Mouse (Mus musculus) lung, postnatal 25 days (tissue): ENCODE measurements around the gene Ctnnd2.
A peak's percentile ranks its signal among the peaks of the same experiment; 100 is the strongest.

Source experiments
- DNase-seq: peaks from one replicate; pipeline ENCODE4 v3.0.0; 2022; ENCODE audit warnings: low spot score

Gene Ctnnd2

DNA sequence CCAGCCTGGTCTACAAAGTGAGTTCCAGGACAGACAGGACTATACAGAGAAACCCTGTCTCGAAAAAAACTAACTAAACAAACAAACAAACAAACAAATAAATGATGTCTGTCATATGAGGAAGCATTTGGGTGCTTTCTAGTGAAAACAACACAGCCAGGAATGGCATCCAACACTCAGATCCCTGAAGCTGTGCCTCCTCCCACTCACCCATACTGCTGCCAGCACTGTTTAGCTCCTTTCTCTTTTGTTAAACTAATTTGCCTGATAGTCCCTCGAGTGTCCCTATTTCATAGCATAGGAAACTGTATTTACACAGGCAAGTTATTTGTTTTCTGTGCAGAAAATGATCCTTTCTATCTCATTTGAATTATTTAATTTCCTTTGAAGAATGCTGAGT is 546.8 kb downstream of the Ctnnd2 start:
- DNase-seq, result no peak

DNA sequence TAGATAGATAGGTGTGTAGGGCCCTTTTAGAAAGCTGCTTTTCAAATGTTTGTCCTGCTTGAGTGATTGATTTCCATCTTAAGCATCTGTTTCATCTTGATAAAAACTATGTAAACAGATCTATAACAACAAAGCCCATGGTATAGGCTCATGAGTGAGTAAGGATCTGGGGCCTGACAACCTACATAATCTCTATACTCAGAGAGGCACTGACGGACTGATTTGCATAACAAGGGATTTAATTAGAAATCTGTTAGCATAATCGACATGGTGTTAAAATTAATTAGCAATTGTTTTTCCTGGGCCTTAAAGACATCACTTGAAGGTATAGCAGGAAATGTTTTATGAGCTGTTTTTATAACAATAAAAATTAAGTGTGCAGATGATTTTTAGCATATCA is 548.7 kb downstream of the Ctnnd2 start:
- DNase-seq, result no peak

DNA sequence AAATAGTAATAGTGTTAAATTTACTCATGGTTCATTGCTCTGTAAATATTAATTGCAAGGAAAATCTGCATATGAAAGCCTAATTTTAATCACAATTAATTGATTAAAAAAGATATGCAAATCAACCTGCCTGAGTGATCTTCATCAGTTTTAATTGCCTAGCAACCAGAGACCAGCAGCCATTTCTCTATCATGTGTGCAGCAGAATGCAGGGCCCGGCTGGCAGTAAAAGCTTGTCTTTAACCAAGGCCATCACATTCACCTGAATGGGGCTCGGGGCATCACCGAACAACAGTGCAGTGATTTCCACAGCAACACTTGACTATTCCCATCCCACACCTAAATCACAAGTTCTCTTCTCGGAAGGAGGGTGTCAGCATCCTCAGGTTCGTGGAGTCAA is 553.7 kb downstream of the Ctnnd2 start:
- no peak for DNase-seq

DNA sequence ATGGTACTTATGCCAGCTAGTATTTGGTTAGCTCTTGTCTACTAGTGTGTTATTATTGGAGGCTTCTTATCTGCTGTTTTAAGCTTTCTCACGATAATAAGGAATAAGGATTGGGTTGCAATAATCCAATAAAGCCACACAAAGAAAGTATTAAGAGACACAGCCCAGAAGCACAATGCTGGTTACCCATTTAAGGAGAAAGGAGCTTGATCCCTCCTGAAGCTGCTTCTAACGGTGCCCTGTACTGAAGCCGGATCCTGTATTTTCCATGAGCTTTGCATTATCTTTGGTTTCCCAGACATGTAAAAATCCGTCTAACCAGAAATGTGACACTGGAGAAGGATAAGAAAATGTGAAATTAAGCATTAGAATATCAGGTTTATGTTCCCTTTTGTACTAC is 565.8 kb downstream of the Ctnnd2 start:
- DNase-seq, result no peak

DNA sequence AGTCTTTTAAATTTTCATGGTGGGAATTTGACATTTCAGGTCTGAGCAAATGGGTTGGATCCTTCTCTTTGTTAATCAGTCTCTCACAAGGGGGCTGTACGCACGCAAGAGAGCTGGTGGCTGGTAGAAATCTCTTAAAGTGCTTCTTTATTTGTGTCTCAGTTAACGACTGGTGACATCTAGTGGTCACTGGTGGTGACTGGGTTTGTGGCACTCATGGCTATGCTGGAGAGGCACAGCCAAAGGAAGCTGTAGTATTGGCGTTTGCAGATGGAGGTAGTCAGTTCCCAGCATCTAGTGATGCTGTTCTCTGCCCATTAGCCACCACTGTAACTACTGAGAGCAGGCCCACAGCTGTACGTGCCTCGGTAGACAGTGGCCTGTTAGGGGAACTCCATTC is 568.3 kb downstream of the Ctnnd2 start:
- peak; percentile 56 for DNase-seq

DNA sequence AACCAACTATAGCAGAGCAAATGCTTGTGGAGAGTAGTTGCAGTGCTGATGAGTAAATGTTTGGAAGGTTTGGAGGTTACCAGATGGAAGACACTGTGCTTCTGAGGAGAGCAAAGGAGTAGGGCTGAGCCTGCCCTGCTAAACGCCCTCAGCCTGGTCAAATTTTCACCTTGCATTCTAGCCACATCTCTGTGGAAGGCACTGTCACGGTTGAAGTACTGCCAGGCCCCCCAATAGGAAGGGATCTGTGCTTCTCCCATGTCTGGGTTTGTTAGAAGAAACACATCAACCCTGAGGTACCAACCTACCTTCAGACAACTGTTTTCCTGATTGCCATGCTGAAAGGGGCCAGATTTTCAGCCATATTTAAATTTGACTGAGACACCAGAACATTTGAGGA is 585.6 kb downstream of the Ctnnd2 start:
- no peak for DNase-seq

DNA sequence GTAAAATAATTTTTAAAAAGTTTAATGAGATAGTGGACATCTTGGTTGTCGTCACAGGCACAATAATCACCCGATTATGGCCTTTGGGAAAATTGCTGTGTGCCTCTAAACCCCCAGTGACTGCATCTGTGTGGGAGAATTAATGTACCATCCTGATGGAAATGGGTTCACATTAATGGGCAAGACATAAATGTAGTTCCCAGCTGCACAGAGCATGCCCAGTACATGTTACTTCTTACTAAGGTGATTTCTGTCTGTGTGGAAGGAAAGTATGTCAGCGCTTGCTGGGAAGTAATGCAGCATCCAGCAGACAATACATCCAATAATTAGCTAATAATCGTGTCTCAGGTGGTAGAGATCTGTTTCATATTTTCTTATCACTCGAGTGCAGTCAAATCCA is 589.8 kb downstream of the Ctnnd2 start:
- no peak for DNase-seq

DNA sequence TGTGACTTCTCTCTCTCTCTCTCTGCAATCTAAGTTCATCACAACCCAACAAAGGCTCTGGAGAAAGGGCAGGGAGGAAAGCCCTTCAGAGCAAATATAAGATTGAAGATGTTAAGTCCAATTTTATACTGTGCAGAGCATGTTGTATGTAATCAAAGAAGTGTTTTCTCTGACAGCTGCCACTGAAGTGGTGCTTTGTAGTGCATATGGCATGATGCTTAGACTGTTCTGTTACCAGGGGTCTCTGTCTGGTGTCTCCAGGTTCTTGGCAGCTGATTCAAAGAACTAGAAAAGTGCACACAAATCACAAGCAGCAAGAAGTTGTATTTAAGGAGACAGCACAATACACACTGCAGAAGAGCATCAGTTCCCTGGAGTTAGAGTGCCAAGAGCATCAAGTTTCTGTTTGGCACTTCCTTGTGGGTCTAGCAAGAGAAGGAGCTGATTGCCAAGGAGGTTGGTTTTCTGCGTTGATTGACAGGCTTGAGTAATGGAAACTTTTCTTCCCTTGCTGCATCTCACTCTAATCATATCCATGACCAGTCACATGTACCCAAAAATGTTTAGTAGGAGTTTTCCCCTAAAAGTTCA is 590.4 kb downstream of the Ctnnd2 start:
- DNase-seq, result no peak

DNA sequence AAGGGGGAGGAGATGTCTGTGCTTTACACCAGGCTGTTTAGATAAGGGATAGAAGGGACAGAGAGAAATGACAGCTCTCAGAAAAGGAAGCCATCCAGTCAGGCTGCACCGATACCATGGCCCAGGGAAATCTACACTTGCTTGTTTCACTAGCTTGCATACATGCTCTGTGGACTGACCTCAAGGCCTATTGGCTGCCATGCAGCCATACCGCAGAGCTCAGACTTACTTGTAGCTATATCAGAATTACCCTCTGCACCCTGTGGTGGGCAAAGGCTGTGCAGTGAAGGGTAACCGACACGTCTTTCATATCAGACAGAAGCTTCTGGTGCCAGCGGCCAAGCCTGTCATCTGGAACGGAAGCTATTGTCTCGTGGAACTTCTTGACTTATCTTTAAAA is 604.5 kb downstream of the Ctnnd2 start:
- no peak for DNase-seq

DNA sequence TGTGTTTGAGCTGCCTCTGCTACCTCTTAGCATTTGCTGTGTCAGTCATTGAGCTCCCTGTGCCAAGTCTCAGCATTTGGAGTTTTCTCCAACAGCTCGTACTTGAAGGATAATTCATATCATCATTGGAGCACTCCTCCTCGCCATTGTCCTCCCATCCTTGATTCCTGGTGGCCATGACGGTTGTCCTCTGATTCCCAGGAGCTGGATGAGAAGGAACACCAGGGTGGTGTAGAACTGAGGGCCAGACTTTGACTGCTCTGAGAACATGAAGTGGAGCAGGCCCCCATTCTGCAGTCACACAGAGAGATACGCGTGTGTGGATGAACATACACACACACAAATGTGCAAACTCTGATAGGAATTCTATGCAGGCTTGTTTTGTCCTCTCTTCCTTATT is 605.4 kb downstream of the Ctnnd2 start:
- no peak for DNase-seq

DNA sequence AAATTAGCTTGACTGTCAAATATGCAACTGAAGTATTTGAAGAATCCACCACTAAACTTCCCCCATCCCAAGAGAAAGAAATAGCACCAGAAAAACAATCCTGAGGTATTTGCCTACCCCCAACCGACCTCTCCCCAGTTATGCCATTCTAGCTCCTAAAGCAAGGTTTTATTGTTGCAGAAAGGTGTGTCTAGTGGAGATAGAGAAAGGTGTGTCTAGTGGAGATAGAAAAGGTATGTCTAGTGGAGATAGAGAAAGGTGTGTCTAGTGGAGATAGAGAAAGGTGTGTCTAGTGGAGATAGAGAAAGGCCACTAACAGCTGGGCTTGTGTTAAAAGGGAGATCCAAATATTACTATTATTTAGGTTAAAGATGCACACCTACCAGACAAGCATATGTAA is 607.5 kb downstream of the Ctnnd2 start:
- no peak for DNase-seq

DNA sequence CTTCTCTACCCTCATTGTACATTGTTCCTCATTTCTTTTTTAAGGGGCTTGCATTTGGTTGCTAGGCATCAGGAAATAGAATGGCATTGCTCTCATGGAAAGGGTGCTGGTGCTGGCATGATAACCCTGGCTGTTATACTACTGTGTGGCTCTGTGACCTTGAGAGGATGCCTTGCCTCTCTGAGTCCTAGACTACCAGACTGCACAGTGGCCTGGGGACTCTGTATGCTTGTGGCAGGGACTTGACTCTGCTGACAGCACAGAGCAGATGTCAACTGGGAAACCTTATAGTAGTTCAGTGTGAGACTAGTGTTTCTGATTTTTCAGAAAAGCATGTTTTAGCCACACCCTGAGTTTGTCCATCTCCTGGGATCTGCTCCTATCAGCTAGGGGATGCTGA is 608.6 kb downstream of the Ctnnd2 start:
- no peak for DNase-seq

DNA sequence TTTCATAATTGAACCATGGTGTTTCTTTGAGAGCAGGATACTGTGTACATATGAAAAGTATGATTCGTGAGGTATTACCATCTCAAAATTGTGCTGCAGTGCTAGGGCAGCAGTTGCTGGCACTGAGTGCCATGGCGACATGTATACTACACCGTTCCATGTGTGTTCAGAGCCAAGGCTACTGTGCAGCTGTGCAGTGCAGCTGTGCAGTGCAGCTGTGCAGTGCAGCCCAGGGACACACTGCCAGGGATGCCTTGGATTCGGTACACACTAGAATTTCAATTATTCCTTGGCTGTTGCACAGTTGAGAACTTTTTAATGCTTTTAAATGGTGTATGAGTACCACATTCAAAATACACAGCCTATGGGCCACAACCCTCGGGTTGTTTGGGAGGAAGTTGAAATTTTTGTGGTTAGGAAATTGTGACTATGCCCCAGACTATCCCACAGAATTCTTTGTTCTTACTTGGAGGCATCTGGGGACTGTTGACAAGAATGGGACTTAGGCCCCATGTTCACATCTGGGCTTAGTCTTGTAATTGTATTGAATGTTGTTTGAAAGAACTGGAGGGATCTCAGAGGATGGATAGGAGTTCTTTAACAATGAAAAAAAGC is 613.4 kb downstream of the Ctnnd2 start:
- DNase-seq, result no peak

DNA sequence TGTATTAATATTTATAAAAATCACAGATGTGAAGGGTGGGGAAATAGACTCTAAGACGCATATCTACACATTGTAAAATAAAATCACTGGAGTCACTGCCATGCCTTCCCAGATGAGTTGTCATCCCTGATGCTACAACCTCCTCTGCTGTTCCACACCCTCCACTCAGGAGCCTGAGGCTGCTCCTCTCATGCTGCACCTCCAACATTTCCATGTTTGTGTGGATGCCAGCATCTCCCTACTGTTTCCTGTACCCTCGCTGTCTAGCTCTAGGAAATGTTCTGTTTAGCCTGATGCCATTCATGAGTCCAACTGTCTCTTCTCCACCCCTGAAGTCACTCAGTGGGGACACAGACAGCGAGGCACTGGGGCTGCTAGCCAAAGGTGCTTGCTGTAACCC is 620.9 kb downstream of the Ctnnd2 start:
- no peak for DNase-seq

DNA sequence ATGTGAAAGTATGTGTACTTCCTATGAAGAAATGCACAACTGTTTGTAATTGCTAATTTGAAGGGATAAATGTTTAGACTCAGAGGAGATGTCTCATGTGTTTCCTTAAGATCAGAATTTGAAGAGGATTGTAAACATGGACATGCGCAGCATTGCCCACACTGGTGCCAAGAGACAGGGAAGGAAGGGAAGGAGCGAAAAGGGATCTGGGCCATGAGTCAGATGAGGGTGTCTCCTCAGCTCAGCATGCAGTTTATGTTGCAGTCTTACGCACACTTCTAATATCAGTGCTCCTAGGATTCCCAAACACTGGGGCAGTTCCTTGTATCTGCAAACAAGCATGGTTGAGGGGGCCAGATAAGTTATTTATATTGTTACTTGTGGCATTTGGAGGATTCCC is 623.3 kb downstream of the Ctnnd2 start:
- no peak for DNase-seq

DNA sequence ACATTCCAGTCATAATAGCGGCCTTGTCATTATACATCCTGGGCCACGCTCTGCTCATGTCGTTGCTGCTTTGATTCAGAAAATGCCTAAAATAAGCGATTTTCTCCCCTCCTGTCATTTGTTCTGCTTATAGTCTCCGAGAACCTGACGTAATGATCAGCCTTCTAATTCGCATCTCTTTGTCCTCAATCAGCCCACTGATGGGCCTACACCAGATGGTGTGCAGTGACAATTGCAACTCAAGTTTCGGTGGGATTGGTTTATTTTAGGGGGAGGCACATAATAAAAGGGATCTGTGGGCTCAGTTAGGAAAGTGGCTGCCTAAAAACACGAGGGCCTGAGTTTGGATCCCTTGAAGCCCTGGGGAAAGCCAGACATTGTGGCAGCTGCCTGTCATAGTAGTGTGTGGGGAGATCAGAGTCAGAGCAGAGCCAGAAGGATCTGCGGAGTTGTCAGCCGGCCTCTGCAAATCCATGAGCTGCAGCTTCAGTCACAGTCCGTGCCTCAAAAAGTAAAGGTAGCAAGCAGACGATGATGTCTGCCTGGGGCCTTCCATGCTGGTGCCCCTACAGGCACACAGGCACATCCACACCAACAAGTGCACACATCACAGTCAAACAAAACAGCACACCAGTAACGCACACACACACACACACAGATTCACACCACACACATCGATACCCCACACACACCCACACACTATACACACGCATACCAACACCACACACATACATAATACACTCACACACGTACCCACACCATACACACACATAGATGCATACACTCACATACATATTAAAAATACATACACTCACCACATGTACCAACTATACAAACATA is 655.3 kb downstream of the Ctnnd2 start:
- DNase-seq, result no peak

DNA sequence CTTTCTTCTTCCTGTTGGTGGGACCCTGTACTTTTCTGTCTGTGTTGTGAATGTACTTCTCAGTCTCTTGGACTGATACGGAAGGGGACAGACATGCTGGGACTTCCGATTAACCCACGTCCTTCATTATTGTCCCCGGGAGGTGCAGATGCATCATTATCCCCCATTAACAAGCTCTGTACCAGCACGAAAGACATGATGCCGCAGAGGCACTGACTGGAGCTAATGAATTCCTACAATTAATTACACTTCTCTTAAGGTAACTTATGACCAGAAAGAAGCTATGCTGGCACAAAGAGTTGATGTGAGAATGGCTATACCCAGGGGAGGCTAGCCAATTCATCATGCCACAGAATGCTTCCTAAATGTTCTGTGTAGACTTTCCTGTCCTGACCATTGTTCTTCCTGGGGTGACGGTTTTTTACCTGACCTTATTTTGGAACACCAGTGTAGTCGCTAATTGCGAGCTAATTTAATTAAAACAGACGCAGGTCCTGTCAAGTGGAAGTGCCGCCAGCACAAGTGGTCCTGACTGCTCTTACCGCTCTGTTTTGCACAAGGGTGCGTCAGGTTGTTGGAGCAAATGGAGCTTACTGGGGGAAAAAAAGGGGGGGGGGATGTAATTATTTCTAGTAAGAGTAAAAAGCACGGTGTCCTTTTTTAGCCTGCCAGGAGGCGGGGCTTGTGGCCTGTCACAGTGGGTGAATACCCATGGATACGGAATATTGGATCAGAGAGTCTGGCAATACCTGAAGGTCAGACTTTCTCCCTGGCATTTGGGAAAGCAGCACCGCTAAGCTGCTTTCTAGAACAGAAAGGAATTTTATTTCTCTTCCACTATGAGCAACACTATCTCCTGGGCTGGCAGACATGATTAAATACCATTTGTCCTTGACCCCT is 685.1 kb downstream of the Ctnnd2 start:
- no peak for DNase-seq

DNA sequence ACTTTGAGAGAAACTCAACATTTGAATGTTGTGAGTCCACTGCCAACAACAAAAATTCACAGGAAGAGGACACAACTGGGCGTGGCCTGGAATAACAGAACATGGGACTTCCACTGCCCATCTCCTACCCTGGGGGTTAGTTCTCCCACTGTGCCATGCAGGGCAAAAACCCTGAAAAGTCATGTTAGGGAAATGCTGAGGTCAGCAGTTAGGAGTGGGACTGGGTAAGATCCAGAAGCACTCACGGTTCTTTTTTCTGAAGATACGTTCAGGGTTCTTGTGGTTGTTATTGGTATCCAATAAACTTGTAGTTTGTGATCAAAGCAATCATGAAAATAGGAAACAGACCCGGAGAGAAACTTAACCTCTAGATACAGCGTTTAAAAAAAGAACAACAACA is 695.0 kb downstream of the Ctnnd2 start:
- DNase-seq, result no peak

DNA sequence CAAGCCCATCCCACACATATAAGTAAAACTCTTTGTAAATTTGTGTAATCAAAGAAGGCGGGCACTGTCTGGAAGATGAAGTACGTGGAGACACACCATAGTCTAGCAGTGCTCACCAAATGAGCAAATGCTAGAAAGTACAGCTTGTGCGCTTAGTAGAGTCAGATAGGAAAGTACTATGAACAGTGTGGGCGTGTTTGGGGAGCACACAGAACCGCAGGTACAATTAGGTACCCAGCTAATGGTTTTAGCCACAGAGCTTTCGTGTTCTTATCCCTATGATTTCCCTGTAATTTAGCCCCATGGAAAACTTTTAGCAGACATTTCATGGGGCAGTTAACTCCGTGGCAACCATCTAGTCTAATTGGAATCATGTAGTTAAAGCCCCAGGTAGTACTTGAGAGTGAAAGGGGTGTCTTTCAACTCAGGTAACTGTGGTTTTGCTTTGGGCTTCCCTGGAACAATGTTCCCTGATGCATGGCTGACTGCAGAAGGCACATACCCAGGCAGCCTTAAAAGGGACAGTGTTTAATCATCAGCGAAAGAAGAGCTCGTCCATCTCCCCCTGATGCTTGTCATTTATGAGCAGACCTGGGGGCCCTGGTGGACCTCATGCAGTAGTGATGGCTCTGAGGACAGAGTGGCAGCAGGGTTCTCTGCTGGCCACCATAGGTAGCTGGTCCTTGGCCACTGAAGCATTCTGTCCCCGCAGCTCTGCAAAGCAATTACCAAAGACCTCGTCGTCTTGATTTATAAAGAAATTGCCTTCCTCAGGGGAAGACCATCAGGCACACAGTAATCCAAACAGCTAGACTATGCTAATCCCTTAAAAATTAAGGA is 697.5 kb downstream of the Ctnnd2 start:
- DNase-seq, result no peak

DNA sequence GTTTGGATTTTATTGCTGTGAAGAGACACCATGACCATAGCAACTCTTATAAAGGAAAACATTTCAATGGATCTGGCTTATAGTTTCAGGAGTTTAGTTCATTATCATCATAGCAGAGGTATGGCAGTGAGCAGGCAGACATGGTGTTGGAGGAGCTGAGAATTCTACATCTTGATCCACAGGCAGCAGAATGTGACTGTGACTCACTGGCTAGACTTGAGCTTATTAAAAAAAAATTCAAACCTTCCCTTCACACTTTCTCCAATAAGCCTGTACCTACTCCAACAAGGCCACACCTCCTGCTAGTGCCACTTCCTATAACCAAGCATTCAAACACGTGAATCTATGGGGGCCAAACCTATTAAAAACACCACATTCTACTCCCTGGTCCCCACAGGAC is 703.1 kb downstream of the Ctnnd2 start:
- no peak for DNase-seq

DNA sequence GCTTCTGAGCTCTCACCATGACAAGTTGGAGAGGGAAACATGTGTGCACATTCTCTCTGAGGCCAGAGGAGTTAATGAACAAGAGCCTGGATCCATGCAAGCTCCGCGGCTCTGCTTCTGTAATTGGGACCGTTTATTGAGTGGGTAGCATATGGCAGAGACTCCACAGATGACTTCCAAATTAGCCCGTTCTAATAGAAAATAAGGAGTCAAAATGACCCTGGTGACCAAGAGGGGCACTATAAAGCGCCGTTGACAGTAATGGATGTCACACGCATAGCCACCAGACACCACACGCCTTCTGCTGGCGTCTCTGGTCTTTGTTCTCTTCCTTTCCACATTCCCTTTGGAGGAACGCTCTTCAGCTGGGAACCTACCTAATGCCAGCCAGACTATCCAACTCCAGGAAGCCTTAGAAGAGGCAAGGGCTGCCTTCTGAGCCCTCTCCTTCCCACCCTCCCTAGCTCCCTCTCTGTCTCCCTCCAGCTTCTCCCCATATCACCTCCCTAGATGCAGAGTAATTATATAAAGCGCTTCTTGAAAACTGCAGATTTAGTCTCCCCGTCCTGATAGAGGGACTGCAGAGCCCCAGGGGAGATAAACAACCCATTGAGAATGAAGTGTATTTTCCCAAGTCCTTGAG is 712.4 kb downstream of the Ctnnd2 start:
- DNase-seq, result no peak
